Mouse (Mus musculus) right cerebral cortex, postnatal 14 days (tissue): ENCODE results near the gene Mipep.

Experiments used
- DNase-seq: peaks from one replicate; pipeline ENCODE4 v3.0.0; 2022

Mipep gene

DNA sequence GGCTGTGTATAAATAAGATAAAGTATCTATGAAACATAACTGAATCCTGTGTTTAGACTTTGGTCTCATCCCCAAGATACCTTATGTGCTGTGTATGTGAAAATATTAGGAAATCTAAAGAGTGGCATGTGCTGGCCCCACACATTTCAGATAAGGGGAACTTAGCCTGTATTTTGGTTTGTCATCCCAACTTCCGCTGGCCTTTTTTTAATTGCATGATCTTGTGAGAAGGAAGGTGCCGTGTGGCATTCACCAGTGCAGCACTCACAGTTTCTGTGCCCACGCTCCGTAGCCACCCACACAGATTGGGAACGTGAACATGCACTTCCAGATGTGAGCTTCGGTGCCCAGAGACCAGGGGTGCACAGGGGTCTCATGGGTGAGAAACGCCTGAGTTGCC is 26.7 kb upstream of the Mipep start:
- DNase-seq, result no peak

GRCm38 (mm10) chr14:60759097-60759496 is 25.3 kb upstream of the Mipep start:
- DNase-seq, result no peak

GRCm38 (mm10) chr14:60761801-60762200 is 22.6 kb upstream of the Mipep start:
- DNase-seq, result no peak

DNA sequence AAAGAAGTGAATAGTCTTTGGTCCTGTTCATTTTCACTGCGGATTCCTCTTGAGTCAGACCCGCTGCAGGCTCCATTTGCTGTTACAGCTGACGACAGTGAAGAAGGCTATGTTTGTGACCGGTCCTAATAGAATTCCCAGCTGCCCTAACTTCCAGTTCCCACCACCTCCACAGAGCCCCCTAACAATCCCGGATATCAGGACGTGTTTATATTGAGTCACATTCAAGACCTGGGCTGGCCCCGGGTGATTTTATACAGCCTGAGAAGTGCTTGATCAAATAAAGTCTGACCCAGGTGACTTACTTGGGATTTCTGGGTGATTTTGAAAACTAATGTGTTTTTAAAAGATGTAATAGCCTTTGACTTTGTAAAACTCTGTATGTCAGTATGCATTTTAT is 21.6 kb upstream of the Mipep start:
- no peak for DNase-seq

DNA sequence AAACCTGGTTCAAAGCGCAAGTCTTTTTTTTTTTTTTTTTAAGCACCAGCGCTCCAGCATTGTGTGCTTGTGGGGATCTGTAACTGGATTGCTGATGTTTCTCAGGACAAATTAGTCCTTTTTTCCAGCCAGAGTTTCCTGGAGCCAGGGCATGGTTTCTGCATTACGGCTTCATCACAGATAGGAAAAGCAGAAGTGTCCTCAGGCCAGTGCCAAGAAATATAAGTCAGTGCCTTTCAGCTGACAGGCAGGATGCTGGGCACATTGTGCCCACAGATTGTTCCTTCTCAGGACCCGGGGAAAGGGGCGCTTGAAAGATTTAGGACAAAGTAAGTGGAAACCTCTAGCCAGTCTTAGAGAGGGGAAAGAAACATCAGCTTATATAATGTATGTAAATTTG is 20.6 kb upstream of the Mipep start:
- DNase-seq, result no peak

- DNase-seq, result no peak
Observed at GRCm38 (mm10) chr14:60764526-60764925, 19.8 kb upstream of the Mipep start.

- no peak for DNase-seq
Observed at GRCm38 (mm10) chr14:60765025-60765424, 19.3 kb upstream of the Mipep start.

- DNase-seq, result no peak
Observed at GRCm38 (mm10) chr14:60767884-60768283, 16.5 kb upstream of the Mipep start, which contains the start of gene C1qtnf9. Gene C1qtnf9, plus strand, starts transcription at chr14:60768134.

GRCm38 (mm10) chr14:60769340-60769739 is 15.0 kb upstream of the Mipep start:
- DNase-seq, result no peak

DNA sequence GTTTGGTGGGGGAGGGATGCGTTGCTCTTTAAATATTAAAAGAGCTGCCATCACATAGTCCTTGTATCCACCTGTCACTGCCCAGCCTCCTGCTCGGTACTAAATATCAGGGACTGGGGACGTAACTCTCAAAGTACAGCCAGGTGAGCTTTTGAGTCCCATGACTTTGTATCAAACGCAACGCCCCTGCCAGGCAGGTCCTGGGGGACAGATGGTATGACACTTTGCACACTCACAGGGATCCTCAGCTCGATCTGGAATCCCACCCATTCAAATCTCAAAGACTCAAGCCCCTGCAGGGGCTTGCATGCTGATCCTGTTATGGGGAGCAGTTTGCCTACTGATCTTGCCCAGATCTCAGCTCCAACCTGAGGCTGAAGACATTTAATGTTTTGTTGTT is 13.8 kb upstream of the Mipep start:
- no peak for DNase-seq

DNA sequence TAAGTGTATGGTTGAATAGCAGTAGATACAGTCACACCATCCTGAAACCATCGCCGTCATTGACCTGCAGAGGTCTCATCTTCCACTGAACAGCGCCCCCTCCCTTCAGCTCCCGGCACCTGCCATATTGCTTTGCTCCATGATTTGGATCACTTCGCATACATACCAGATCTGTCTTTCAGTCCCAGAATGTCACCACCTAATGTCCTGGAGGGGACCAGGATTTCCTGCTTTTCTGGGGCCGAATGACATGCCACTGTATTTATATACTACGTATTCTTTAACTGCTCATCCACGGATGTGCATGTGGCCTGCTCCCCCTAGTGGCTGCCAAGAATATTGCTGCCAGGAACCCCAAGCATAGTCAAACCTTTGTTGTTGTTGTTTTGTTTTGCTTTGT is 13.3 kb upstream of the Mipep start:
- DNase-seq, result peak; percentile 77

DNA sequence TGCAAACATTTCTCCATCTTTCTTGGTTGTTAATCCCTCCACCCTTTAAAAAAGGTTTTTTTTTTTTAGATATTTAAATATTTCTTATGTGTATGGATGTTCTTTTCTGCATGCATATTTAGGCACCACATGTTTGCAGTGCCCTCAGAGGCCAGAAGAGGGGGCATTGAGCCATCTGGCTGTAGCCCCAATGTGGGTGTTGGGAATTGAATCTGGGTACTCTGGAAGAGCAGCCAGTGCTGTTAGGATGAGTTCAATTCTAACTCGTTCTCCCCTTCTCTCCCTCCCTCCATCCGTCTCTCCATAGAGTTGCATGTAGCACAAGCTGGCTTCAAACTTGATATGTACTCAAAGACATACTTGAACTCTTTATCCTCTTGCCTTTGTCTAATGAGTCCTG is 10.9 kb upstream of the Mipep start:
- no peak for DNase-seq

DNA sequence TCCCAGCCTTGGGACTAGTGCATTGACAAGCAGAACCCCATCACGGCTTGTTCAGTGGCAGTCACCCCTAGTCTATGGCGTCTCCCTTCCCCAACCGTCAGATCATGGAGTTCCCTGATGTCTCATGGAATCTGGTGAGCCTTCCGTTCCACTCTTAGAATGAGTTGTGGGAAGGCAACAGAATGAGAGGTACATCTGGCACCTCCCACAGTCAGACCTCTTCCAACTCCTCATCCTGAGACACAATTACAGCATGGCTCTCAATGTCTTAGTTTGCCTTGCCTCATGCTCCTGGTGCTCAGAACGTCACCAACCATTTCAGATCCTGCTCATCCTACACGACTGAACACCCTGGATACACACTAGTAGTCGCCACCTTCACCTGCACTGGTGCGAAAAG is 7.9 kb upstream of the Mipep start:
- DNase-seq, result no peak

- no peak for DNase-seq
Observed at GRCm38 (mm10) chr14:60777485-60777919, 6.9 kb upstream of the Mipep start.

- DNase-seq, result no peak
Observed at GRCm38 (mm10) chr14:60779198-60779597, 5.2 kb upstream of the Mipep start.

- DNase-seq, result no peak
Observed at GRCm38 (mm10) chr14:60782121-60782656, 2.2 kb upstream of the Mipep start.

DNA sequence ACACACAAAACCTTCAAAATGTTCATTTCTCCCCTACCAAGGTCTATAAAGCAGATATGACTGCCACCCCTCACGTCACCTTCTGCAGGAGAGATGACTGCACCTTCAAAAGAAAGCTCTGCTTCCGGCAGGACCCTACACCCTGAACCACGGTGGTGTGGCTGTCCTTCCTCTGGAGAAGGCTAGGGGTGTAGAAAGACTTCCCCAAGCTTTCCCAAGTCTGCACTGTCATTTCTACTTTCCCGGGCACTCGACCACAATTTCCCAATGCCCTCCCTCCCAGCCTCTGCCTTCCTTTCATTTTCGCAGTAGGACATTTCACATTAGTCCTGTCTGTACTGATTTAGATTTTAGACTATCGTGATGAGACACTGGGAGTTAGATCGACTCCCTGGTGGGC is 1.2 kb upstream of the Mipep start:
- no peak for DNase-seq

DNA sequence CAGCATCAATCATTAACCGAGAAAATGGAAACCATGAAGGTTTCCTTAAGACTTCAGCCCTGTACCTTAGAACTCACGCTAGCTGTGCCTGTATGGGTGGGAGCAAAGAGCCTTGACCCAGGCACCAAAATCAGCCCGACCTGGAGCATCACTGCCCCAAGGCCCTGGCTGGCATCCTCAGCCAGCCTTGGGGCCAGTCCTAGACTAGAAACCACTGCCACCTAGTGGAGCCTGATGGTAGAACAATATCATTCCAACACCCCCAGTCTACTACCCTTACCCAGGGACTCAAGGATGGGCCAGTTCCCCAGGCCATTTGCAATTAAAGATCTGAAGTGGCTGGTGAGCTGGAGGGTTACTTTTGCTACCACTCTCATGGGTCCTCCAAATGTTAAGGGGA is 5.7 kb downstream of the Mipep start:
- peak; percentile 47 for DNase-seq

DNA sequence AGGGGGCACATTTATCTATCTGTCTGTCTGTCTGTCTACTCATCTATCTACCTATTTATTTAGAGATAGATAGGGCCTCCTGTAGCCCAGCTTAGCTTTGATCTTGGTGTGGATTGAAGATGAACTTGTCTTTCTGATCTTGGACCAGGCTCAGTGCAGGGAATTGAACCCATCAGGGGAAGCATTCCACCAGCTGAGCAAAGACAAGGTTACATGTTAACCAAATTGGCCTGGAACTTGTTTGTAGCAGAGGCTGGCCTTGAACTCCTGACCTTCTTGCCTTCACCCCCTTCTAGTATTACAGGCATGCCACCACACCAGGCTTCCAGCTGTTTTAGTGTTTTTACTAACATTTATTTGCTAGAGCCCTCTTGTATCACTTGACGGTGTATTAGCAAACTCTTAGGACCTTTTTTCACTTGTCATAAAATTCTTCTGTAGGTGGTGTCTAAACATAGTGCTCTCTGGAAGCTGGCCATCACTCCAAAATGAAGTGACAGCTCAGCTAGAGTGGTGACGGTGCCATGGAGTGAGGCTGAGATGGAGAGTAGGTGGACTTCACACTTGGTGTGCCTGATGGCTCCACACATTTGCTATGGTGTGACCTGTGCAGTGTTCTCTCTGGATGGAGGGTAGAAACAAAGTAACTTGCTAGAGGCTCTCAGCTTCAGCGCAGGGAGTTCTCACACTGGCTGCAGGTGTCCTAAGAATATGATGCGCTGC is 12.4 kb downstream of the Mipep start:
- DNase-seq, result no peak

- DNase-seq, result no peak
Observed at GRCm38 (mm10) chr14:60797596-60797995, 13.2 kb downstream of the Mipep start.

- DNase-seq, result no peak
Observed at GRCm38 (mm10) chr14:60798721-60799120, 14.3 kb downstream of the Mipep start.

- no peak for DNase-seq
Observed at GRCm38 (mm10) chr14:60799762-60800728, 15.7 kb downstream of the Mipep start.

DNA sequence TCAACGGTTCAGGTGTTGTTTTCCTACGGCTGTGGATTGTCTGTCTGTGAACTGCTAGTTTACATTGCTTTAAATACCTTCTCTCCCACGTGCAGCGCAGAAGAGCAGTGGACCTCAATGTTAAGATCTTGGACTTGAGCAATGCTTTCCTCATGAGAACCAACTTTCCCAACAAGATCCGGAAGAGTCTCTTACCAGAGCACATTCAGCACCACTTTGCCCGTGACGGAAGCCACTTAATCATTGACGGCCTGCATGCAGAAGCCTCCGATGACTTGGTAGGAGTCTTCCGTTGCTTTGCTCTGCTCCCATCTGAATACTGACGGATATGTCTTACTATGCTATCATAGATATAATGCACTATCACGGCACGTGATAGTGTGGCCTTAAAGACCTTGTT is 17.7 kb downstream of the Mipep start:
- no peak for DNase-seq

- no peak for DNase-seq
Observed at GRCm38 (mm10) chr14:60804978-60805377, 20.6 kb downstream of the Mipep start.
